Comparison of ENCODE assay signal across 17 mouse cellular contexts in genomic region chr3:51885920-51886319, GRCm38 (mm10).
A peak's percentile ranks its signal among the peaks of the same experiment; 100 is the strongest.
DNase-seq lines count a peak whose midpoint lies in the region; ATAC-seq and TF ChIP-seq lines count a peak whose summit lies in the region.
"Had no signal": no experiment of that assay in that cellular context is flagged by ENCODE, and none has a peak within 500 bp of the region (broad histone marks: within the 10 kb centered on the region; RNA-seq: fewer than 3 reads in every experiment).

No protein-coding gene starts in this region.

- 68% methylated on average over 5 of the region's 5 CpGs for WGBS in forebrain, embryonic 12.5 days
- 65% methylated on average over 5 of the region's 5 CpGs for WGBS in forebrain, embryonic 10.5 days
- 43% methylated on average over 5 of the region's 5 CpGs for WGBS in lung, embryonic 16.5 days
- WGBS in lung, adult 2 months: 34% methylated on average over 5 of the region's 5 CpGs
- 52% methylated on average over 5 of the region's 5 CpGs for WGBS in embryonic facial prominence, embryonic 15.5 days

- H3K27me3 ChIP-seq in forebrain, embryonic 12.5 days: no peaks in the 10 kb centered on the region
- 0 out of 2 replicates have a peak, but pooled peaks cover 6% of the 10 kb centered on the region for H3K27me3 ChIP-seq in forebrain, embryonic 10.5 days (ENCODE audit: poor library complexity, severe bottlenecking)
- H3K27me3 ChIP-seq in lung, embryonic 16.5 days (ENCODE audit: control insufficient read depth, insufficient read depth, low read depth, low read length): no peaks in the 10 kb centered on the region
- H3K27me3 ChIP-seq in embryonic facial prominence, embryonic 15.5 days: no peaks in the 10 kb centered on the region
- H3K27me3 ChIP-seq: forebrain, embryonic 13.5 days had no signal

- no peak overlapping the region for H3K9ac ChIP-seq in forebrain, embryonic 12.5 days
- no peak overlapping the region for H3K9ac ChIP-seq in lung, embryonic 16.5 days (ENCODE audit: low read length)
- H3K9ac ChIP-seq in embryonic facial prominence, embryonic 15.5 days: no peak overlapping the region
- H3K9ac ChIP-seq: forebrain, embryonic 13.5 days; liver, embryonic 13.5 days had no signal

- no peak for TF ChIP-seq CTCF in lung, adult 2 months (IDR thresholded peaks at IDR 0.05; ENCODE audit: insufficient read depth, low read length)

- H3K4me3 ChIP-seq in forebrain, embryonic 12.5 days (replicated peaks): no peak overlapping the region
- no peak overlapping the region for H3K4me3 ChIP-seq in forebrain, embryonic 10.5 days
- H3K4me3 ChIP-seq in lung, embryonic 16.5 days (ENCODE audit: low read length): no peak overlapping the region
- H3K4me3 ChIP-seq in lung, adult 2 months (replicated peaks; ENCODE audit: extremely low read depth, low read depth, low read length): no peak overlapping the region
- H3K4me3 ChIP-seq in embryonic facial prominence, embryonic 15.5 days (replicated peaks): no peak overlapping the region
- H3K4me3 ChIP-seq: forebrain, embryonic 13.5 days; liver, embryonic 13.5 days had no signal

- no peaks in the 10 kb centered on the region for H3K9me3 ChIP-seq in forebrain, embryonic 12.5 days
- H3K9me3 ChIP-seq in forebrain, embryonic 10.5 days: no peaks in the 10 kb centered on the region
- no peaks in the 10 kb centered on the region for H3K9me3 ChIP-seq in lung, embryonic 16.5 days (ENCODE audit: control insufficient read depth, low read length)
- no peaks in the 10 kb centered on the region for H3K9me3 ChIP-seq in embryonic facial prominence, embryonic 15.5 days (replicated peaks)
- H3K9me3 ChIP-seq: forebrain, embryonic 13.5 days; liver, embryonic 13.5 days had no signal

- TF ChIP-seq POLR2A in lung, adult 2 months (IDR thresholded peaks at IDR 0.05; ENCODE audit: borderline replicate concordance, extremely low read depth, low read depth, low read length): no peak

- DNase-seq in forebrain, embryonic 10.5 days (ENCODE audit: extremely low spot score, low spot score): no peak
- DNase-seq in lung, adult 2 months: no peak
- DNase-seq in layer of hippocampus, postnatal 25 days (ENCODE audit: extremely low spot score in 1 of 2, low spot score in 1 of 2): no peak
- DNase-seq in heart, adult 11 months: no peak
- DNase-seq: cerebellum, adult 9-11 months; heart, postnatal 10 days; kidney, adult 11 months; kidney, postnatal 25 days; liver, embryonic 13.5 days; right cerebral cortex, postnatal 4 days had no signal

- no peaks in the 10 kb centered on the region for H3K36me3 ChIP-seq in forebrain, embryonic 12.5 days (replicated peaks)
- no peaks in the 10 kb centered on the region for H3K36me3 ChIP-seq in forebrain, embryonic 10.5 days (replicated peaks)
- H3K36me3 ChIP-seq in lung, embryonic 16.5 days (ENCODE audit: control insufficient read depth, insufficient read depth, low read length): no peaks in the 10 kb centered on the region
- no peaks in the 10 kb centered on the region for H3K36me3 ChIP-seq in embryonic facial prominence, embryonic 15.5 days
- H3K36me3 ChIP-seq: liver, embryonic 13.5 days had no signal

- peaks cover 53% of the 10 kb centered on the region for H3K4me1 ChIP-seq in forebrain, embryonic 12.5 days
- H3K4me1 ChIP-seq in forebrain, embryonic 10.5 days: peaks cover 72% of the 10 kb centered on the region
- H3K4me1 ChIP-seq in lung, embryonic 16.5 days (replicated peaks; ENCODE audit: control insufficient read depth, insufficient read depth, low read length): peaks cover 35% of the 10 kb centered on the region
- H3K4me1 ChIP-seq in lung, adult 2 months (ENCODE audit: control insufficient read depth, insufficient read depth, low read length): peaks cover 16% of the 10 kb centered on the region
- H3K4me1 ChIP-seq in embryonic facial prominence, embryonic 15.5 days: peaks cover 48% of the 10 kb centered on the region

- no peak overlapping the region for H3K4me2 ChIP-seq in forebrain, embryonic 12.5 days
- no peak overlapping the region for H3K4me2 ChIP-seq in lung, embryonic 16.5 days (ENCODE audit: low read depth, low read length)
- no peak overlapping the region for H3K4me2 ChIP-seq in embryonic facial prominence, embryonic 15.5 days (replicated peaks)
- H3K4me2 ChIP-seq: forebrain, embryonic 13.5 days; heart, embryonic 11.5 days; liver, embryonic 13.5 days; midbrain, embryonic 11.5 days had no signal

- ATAC-seq in forebrain, embryonic 12.5 days (ENCODE audit: low FRiP score): no peak
- peak; percentile 44; the same call in 1 of the 2 replicates for ATAC-seq in lung, embryonic 16.5 days (ENCODE audit: low read depth)
- no peak for ATAC-seq in embryonic facial prominence, embryonic 15.5 days (ENCODE audit: insufficient number of reproducible peaks, low FRiP score, low TSS enrichment, low read depth)
- ATAC-seq: forebrain, embryonic 13.5 days had no signal

- 0 out of 2 replicates have a peak overlapping the region, but pooled peaks have one; percentile 42 for H3K27ac ChIP-seq in forebrain, embryonic 12.5 days
- H3K27ac ChIP-seq in forebrain, embryonic 10.5 days: no peak overlapping the region
- 0 out of 2 replicates have a peak overlapping the region, but pooled peaks have one; percentile 0 for H3K27ac ChIP-seq in lung, embryonic 16.5 days (ENCODE audit: low read length)
- H3K27ac ChIP-seq in embryonic facial prominence, embryonic 15.5 days (replicated peaks): peak overlapping the region; percentile 63; the same call in 1 of the 2 replicates
- H3K27ac ChIP-seq: forebrain, embryonic 13.5 days; liver, embryonic 13.5 days; macrophage had no signal
